28 mouse cellular contexts compared by ENCODE assay signal in genomic region chr2:166256193-166256592, GRCm38 (mm10).
DNase-seq lines count a peak whose midpoint lies in the region; ATAC-seq and TF ChIP-seq lines count a peak whose summit lies in the region.
"Had no signal": no experiment of that assay in that cellular context is flagged by ENCODE, and none has a peak within 500 bp of the region (broad histone marks: within the 10 kb centered on the region; RNA-seq: fewer than 3 reads in every experiment).

No protein-coding gene starts in this region.

- WGBS in hindbrain, embryonic 10.5 days: 78% methylated on average over 10 of the region's 10 CpGs
- 76% methylated on average over 10 of the region's 10 CpGs for WGBS in hindbrain, embryonic 12.5 days
- 83% methylated on average over 10 of the region's 10 CpGs for WGBS in limb, embryonic 10.5 days
- WGBS in forebrain, embryonic 12.5 days: 86% methylated on average over 10 of the region's 10 CpGs

- H3K36me3 ChIP-seq in hindbrain, embryonic 10.5 days: no peaks in the 10 kb centered on the region
- no peaks in the 10 kb centered on the region for H3K36me3 ChIP-seq in hindbrain, embryonic 12.5 days
- H3K36me3 ChIP-seq in E14TG2a.4 (ENCODE audit: insufficient read depth, low read length): peaks cover 7% of the 10 kb centered on the region; the same call in 1 of the 2 replicates
- H3K36me3 ChIP-seq in limb, embryonic 10.5 days: no peaks in the 10 kb centered on the region
- H3K36me3 ChIP-seq in forebrain, embryonic 12.5 days (replicated peaks): no peaks in the 10 kb centered on the region
- H3K36me3 ChIP-seq: embryonic facial prominence, embryonic 13.5 days; forebrain, embryonic 15.5 days; G1E; heart, embryonic 13.5 days; hindbrain, embryonic 13.5 days; intestine, embryonic 15.5 days had no signal

- DNase-seq in embryo, embryonic 10.5 days (ENCODE audit: low spot score): peak; percentile 3
- DNase-seq in embryo, embryonic 9.5 days (ENCODE audit: extremely low spot score): no peak
- no peak for DNase-seq in hindbrain, embryonic 10.5 days (ENCODE audit: low spot score)
- DNase-seq in limb, embryonic 10.5 days (ENCODE audit: low spot score): no peak
- no peak for DNase-seq in gastrocnemius, postnatal 10 days
- DNase-seq: adrenal gland, adult 2 months; adrenal gland, postnatal 25 days; cerebellum, adult 11-12 months; cerebellum, adult 8-10 months; cerebellum, postnatal 10 days; cerebellum, postnatal 36 days; gastrocnemius, postnatal 14 days; heart, adult 11 months; heart, postnatal 14 days; heart, postnatal 4 days; kidney, adult 11 months had no signal

- peaks cover 51% of the 10 kb centered on the region for H3K27me3 ChIP-seq in hindbrain, embryonic 10.5 days (ENCODE audit: insufficient read depth, poor library complexity, severe bottlenecking)
- peaks cover 8% of the 10 kb centered on the region for H3K27me3 ChIP-seq in hindbrain, embryonic 12.5 days
- no peaks in the 10 kb centered on the region for H3K27me3 ChIP-seq in E14TG2a.4 (ENCODE audit: insufficient read depth, low read length)
- H3K27me3 ChIP-seq in limb, embryonic 10.5 days (ENCODE audit: low read depth, poor library complexity, severe bottlenecking): no peaks in the 10 kb centered on the region
- H3K27me3 ChIP-seq in forebrain, embryonic 12.5 days: 0 out of 2 replicates have a peak, but pooled peaks cover 8% of the 10 kb centered on the region
- H3K27me3 ChIP-seq: embryonic facial prominence, embryonic 13.5 days; forebrain, embryonic 15.5 days; heart, embryonic 13.5 days; intestine, embryonic 15.5 days had no signal

- no peaks in the 10 kb centered on the region for H3K9me3 ChIP-seq in hindbrain, embryonic 10.5 days
- H3K9me3 ChIP-seq in hindbrain, embryonic 12.5 days (replicated peaks): no peaks in the 10 kb centered on the region
- H3K9me3 ChIP-seq in E14TG2a.4 (ENCODE audit: low read length): peaks cover 5% of the 10 kb centered on the region
- H3K9me3 ChIP-seq in limb, embryonic 10.5 days (replicated peaks): no peaks in the 10 kb centered on the region
- no peaks in the 10 kb centered on the region for H3K9me3 ChIP-seq in forebrain, embryonic 12.5 days
- H3K9me3 ChIP-seq: embryonic facial prominence, embryonic 13.5 days; forebrain, embryonic 15.5 days; heart, embryonic 13.5 days; hindbrain, embryonic 13.5 days; intestine, embryonic 15.5 days had no signal

- no peak overlapping the region for H3K4me2 ChIP-seq in hindbrain, embryonic 12.5 days (replicated peaks)
- H3K4me2 ChIP-seq in forebrain, embryonic 12.5 days: no peak overlapping the region
- H3K4me2 ChIP-seq: embryonic facial prominence, embryonic 13.5 days; forebrain, embryonic 15.5 days; heart, embryonic 13.5 days; hindbrain, embryonic 13.5 days; intestine, embryonic 15.5 days had no signal

- no peak for ATAC-seq in hindbrain, embryonic 12.5 days (ENCODE audit: low FRiP score)
- ATAC-seq in forebrain, embryonic 12.5 days (ENCODE audit: low FRiP score): no peak
- ATAC-seq: forebrain, embryonic 15.5 days; hindbrain, embryonic 16.5 days; intestine, embryonic 15.5 days; Patski had no signal

- TF ChIP-seq CTCF in E14TG2a.4 (conservative IDR thresholded peaks at IDR 0.05; ENCODE audit: low read length): no peak

- H3K4me3 ChIP-seq in hindbrain, embryonic 10.5 days: no peak overlapping the region
- H3K4me3 ChIP-seq in hindbrain, embryonic 12.5 days: no peak overlapping the region
- H3K4me3 ChIP-seq in E14TG2a.4 (replicated peaks; ENCODE audit: low read length): 0 out of 2 replicates have a peak overlapping the region, but pooled peaks have one; percentile 1
- no peak overlapping the region for H3K4me3 ChIP-seq in limb, embryonic 10.5 days
- no peak overlapping the region for H3K4me3 ChIP-seq in forebrain, embryonic 12.5 days (replicated peaks)
- H3K4me3 ChIP-seq: embryonic facial prominence, embryonic 13.5 days; erythroblast, embryonic 14.5 days; forebrain, embryonic 15.5 days; heart, embryonic 13.5 days; hindbrain, embryonic 13.5 days; intestine, embryonic 15.5 days had no signal

- peak overlapping the region; percentile 37; the same call in 1 of the 2 replicates for H3K27ac ChIP-seq in hindbrain, embryonic 10.5 days
- H3K27ac ChIP-seq in hindbrain, embryonic 12.5 days: no peak overlapping the region
- H3K27ac ChIP-seq in limb, embryonic 10.5 days: peak overlapping the region; percentile 43; the same call in 1 of the 2 replicates
- H3K27ac ChIP-seq in forebrain, embryonic 12.5 days: no peak overlapping the region
- H3K27ac ChIP-seq: embryonic facial prominence, embryonic 13.5 days; forebrain, embryonic 15.5 days; heart, embryonic 13.5 days; hindbrain, embryonic 13.5 days; intestine, embryonic 15.5 days had no signal

- peaks cover 68% of the 10 kb centered on the region for H3K4me1 ChIP-seq in hindbrain, embryonic 10.5 days (replicated peaks)
- peaks cover 40% of the 10 kb centered on the region for H3K4me1 ChIP-seq in hindbrain, embryonic 12.5 days
- H3K4me1 ChIP-seq in E14TG2a.4 (replicated peaks; ENCODE audit: low read depth, low read length): peaks cover 94% of the 10 kb centered on the region
- H3K4me1 ChIP-seq in limb, embryonic 10.5 days: peaks cover 65% of the 10 kb centered on the region
- H3K4me1 ChIP-seq in forebrain, embryonic 12.5 days: peaks cover 24% of the 10 kb centered on the region

- H3K9ac ChIP-seq in hindbrain, embryonic 12.5 days: no peak overlapping the region
- no peak overlapping the region for H3K9ac ChIP-seq in forebrain, embryonic 12.5 days
- H3K9ac ChIP-seq: embryonic facial prominence, embryonic 13.5 days; forebrain, embryonic 15.5 days; heart, embryonic 13.5 days; hindbrain, embryonic 13.5 days; intestine, embryonic 15.5 days had no signal

Comparison
In these comparisons a context has a peak if more than half of its experiments do, and no peak if none do; other contexts are left out.
1. H3K27ac ChIP-seq: peak in hindbrain, embryonic 10.5 days (single experiment) and limb, embryonic 10.5 days (single experiment); none in hindbrain, embryonic 12.5 days (single experiment) and forebrain, embryonic 12.5 days (single experiment).